Mouse (Mus musculus): ENCODE measurements around the gene Pik3cg. TPM values are rescaled to one million over a fixed set of nuclear protein-coding genes. Genes with fewer than 3 reads are reported as not detected.
A peak's percentile ranks its signal among the peaks of the same experiment; 100 is the strongest.

Gene Pik3cg
- polyA plus RNA-seq, 1 experiment from 2014 or later = 1.4 TPM

- Histone ChIP-seq H3K9ac (ENCODE audit: low read length) (no peak overlapping the region), H3K36me3 (ENCODE audit: control insufficient read depth, insufficient read depth, low read length) (no peaks in the 10 kb centered on the region), H3K9me3 (replicated peaks; ENCODE audit: control insufficient read depth, low read length) (no peaks in the 10 kb centered on the region), H3K27ac (ENCODE audit: low read depth, low read length) (no peak overlapping the region), H3K27me3 (replicated peaks; ENCODE audit: control insufficient read depth, insufficient read depth, low read length) (no peaks in the 10 kb centered on the region), H3K4me2 (ENCODE audit: low read length) (no peak overlapping the region), H3K4me3 (ENCODE audit: low read depth, low read length) (no peak overlapping the region), H3K4me1 (ENCODE audit: control insufficient read depth, insufficient read depth, low read length) (no peaks in the 10 kb centered on the region)
- DNase-seq (ENCODE audit: low spot score) (peak; percentile 90), ATAC-seq (peak; percentile 94)
- 5% methylated on average over 5 of the region's 5 CpGs for WGBS
Observed at GRCm38 (mm10) chr12:32144513-32144912, 63.9 kb downstream of the Pik3cg start.

GRCm38 (mm10) chr12:32143782-32144181, 64.7 kb downstream of the Pik3cg start:
- no peak for DNase-seq (ENCODE audit: low spot score)
- Histone ChIP-seq H3K27ac (ENCODE audit: low read depth, low read length) (no peak overlapping the region), H3K9me3 (replicated peaks; ENCODE audit: control insufficient read depth, low read length) (no peaks in the 10 kb centered on the region), H3K36me3 (ENCODE audit: control insufficient read depth, insufficient read depth, low read length) (no peaks in the 10 kb centered on the region), H3K4me1 (ENCODE audit: control insufficient read depth, insufficient read depth, low read length) (no peaks in the 10 kb centered on the region), H3K27me3 (replicated peaks; ENCODE audit: control insufficient read depth, insufficient read depth, low read length) (no peaks in the 10 kb centered on the region), H3K4me2 (ENCODE audit: low read length) (no peak overlapping the region), H3K4me3 (ENCODE audit: low read depth, low read length) (no peak overlapping the region), H3K9ac (ENCODE audit: low read length) (no peak overlapping the region)
- ATAC-seq = no peak
- 80% methylated on average over 5 of the region's 5 CpGs for WGBS

GRCm38 (mm10) chr12:32143151-32143550, 65.3 kb downstream of the Pik3cg start:
- ATAC-seq (no peak), DNase-seq (ENCODE audit: low spot score) (no peak)
- H3K27me3 ChIP-seq (replicated peaks; ENCODE audit: control insufficient read depth, insufficient read depth, low read length) = no peaks in the 10 kb centered on the region
- 72% methylated on average over 4 of the region's 4 CpGs for WGBS
- H3K4me2 ChIP-seq (ENCODE audit: low read length) = no peak overlapping the region
- H3K4me1 ChIP-seq (ENCODE audit: control insufficient read depth, insufficient read depth, low read length) = 0 out of 2 replicates have a peak, but pooled peaks cover 3% of the 10 kb centered on the region
- H3K36me3 ChIP-seq (ENCODE audit: control insufficient read depth, insufficient read depth, low read length) = no peaks in the 10 kb centered on the region
- H3K9me3 ChIP-seq (replicated peaks; ENCODE audit: control insufficient read depth, low read length) = no peaks in the 10 kb centered on the region
- H3K4me3 ChIP-seq (ENCODE audit: low read depth, low read length) = no peak overlapping the region
- H3K27ac ChIP-seq (ENCODE audit: low read depth, low read length) = no peak overlapping the region
- no peak overlapping the region for H3K9ac ChIP-seq (ENCODE audit: low read length)

- DNase-seq (ENCODE audit: low spot score) = no peak
- H3K4me2 ChIP-seq (ENCODE audit: low read length) = no peak overlapping the region
- H3K4me1 ChIP-seq (ENCODE audit: control insufficient read depth, insufficient read depth, low read length) = 0 out of 2 replicates have a peak, but pooled peaks cover 3% of the 10 kb centered on the region
- no peak overlapping the region for H3K9ac ChIP-seq (ENCODE audit: low read length)
- H3K27me3 ChIP-seq (replicated peaks; ENCODE audit: control insufficient read depth, insufficient read depth, low read length) = no peaks in the 10 kb centered on the region
- no peaks in the 10 kb centered on the region for H3K9me3 ChIP-seq (replicated peaks; ENCODE audit: control insufficient read depth, low read length)
- H3K36me3 ChIP-seq (ENCODE audit: control insufficient read depth, insufficient read depth, low read length) = no peaks in the 10 kb centered on the region
- H3K4me3 ChIP-seq (ENCODE audit: low read depth, low read length) = no peak overlapping the region
- H3K27ac ChIP-seq (ENCODE audit: low read depth, low read length) = no peak overlapping the region
- ATAC-seq = no peak
Observed at GRCm38 (mm10) chr12:32141766-32142165, 66.7 kb downstream of the Pik3cg start.

- Histone ChIP-seq H3K9me3 (replicated peaks; ENCODE audit: control insufficient read depth, low read length) (no peaks in the 10 kb centered on the region), H3K27ac (ENCODE audit: low read depth, low read length) (no peak overlapping the region), H3K4me2 (ENCODE audit: low read length) (no peak overlapping the region), H3K4me1 (ENCODE audit: control insufficient read depth, insufficient read depth, low read length) (0 out of 2 replicates have a peak, but pooled peaks cover 3% of the 10 kb centered on the region), H3K27me3 (replicated peaks; ENCODE audit: control insufficient read depth, insufficient read depth, low read length) (no peaks in the 10 kb centered on the region), H3K4me3 (ENCODE audit: low read depth, low read length) (no peak overlapping the region), H3K9ac (ENCODE audit: low read length) (no peak overlapping the region), H3K36me3 (ENCODE audit: control insufficient read depth, insufficient read depth, low read length) (no peaks in the 10 kb centered on the region)
- 87% methylated on average over 5 of the region's 5 CpGs for WGBS
- DNase-seq (ENCODE audit: low spot score) = no peak
- no peak for ATAC-seq
Observed at GRCm38 (mm10) chr12:32138831-32139230, 69.6 kb downstream of the Pik3cg start.

GRCm38 (mm10) chr12:32138362-32138761, 70.1 kb downstream of the Pik3cg start:
- Histone ChIP-seq H3K9ac (ENCODE audit: low read length) (no peak overlapping the region), H3K4me3 (ENCODE audit: low read depth, low read length) (no peak overlapping the region), H3K4me2 (ENCODE audit: low read length) (no peak overlapping the region), H3K27me3 (replicated peaks; ENCODE audit: control insufficient read depth, insufficient read depth, low read length) (no peaks in the 10 kb centered on the region), H3K27ac (ENCODE audit: low read depth, low read length) (no peak overlapping the region), H3K9me3 (replicated peaks; ENCODE audit: control insufficient read depth, low read length) (no peaks in the 10 kb centered on the region), H3K4me1 (ENCODE audit: control insufficient read depth, insufficient read depth, low read length) (0 out of 2 replicates have a peak, but pooled peaks cover 4% of the 10 kb centered on the region), H3K36me3 (ENCODE audit: control insufficient read depth, insufficient read depth, low read length) (no peaks in the 10 kb centered on the region)
- WGBS = 61% methylated on average over 9 of the region's 9 CpGs
- DNase-seq (ENCODE audit: low spot score) = no peak
- no peak; the same call in 1 of the 2 replicates for ATAC-seq

GRCm38 (mm10) chr12:32137542-32137941, 70.9 kb downstream of the Pik3cg start:
- no peak overlapping the region for H3K9ac ChIP-seq (ENCODE audit: low read length)
- H3K36me3 ChIP-seq (ENCODE audit: control insufficient read depth, insufficient read depth, low read length) = no peaks in the 10 kb centered on the region
- no peak overlapping the region for H3K27ac ChIP-seq (ENCODE audit: low read depth, low read length)
- no peaks in the 10 kb centered on the region for H3K27me3 ChIP-seq (replicated peaks; ENCODE audit: control insufficient read depth, insufficient read depth, low read length)
- H3K4me1 ChIP-seq (ENCODE audit: control insufficient read depth, insufficient read depth, low read length) = peaks cover 12% of the 10 kb centered on the region
- H3K9me3 ChIP-seq (replicated peaks; ENCODE audit: control insufficient read depth, low read length) = no peaks in the 10 kb centered on the region
- DNase-seq (ENCODE audit: low spot score) (no peak), ATAC-seq (no peak)
- no peak overlapping the region for H3K4me3 ChIP-seq (ENCODE audit: low read depth, low read length)
- 84% methylated on average over 2 of the region's 2 CpGs for WGBS
- no peak overlapping the region for H3K4me2 ChIP-seq (ENCODE audit: low read length)

- Histone ChIP-seq H3K9ac (ENCODE audit: low read length) (no peak overlapping the region; the same call in 1 of the 2 replicates), H3K36me3 (ENCODE audit: control insufficient read depth, insufficient read depth, low read length) (no peaks in the 10 kb centered on the region), H3K4me2 (ENCODE audit: low read length) (peak overlapping the region; percentile 5; the same call in 1 of the 2 replicates), H3K27ac (ENCODE audit: low read depth, low read length) (no peak overlapping the region), H3K4me1 (ENCODE audit: control insufficient read depth, insufficient read depth, low read length) (peaks cover 8% of the 10 kb centered on the region), H3K9me3 (replicated peaks; ENCODE audit: control insufficient read depth, low read length) (no peaks in the 10 kb centered on the region), H3K4me3 (ENCODE audit: low read depth, low read length) (no peak overlapping the region), H3K27me3 (replicated peaks; ENCODE audit: control insufficient read depth, insufficient read depth, low read length) (no peaks in the 10 kb centered on the region)
- WGBS = 28% methylated on average over 14 of the region's 14 CpGs
- ATAC-seq (no peak), DNase-seq (ENCODE audit: low spot score) (no peak)
Observed at GRCm38 (mm10) chr12:32127599-32128507, 80.6 kb downstream of the Pik3cg start.

- WGBS = 81% methylated on average over 2 of the region's 2 CpGs
- Histone ChIP-seq H3K9me3 (replicated peaks; ENCODE audit: control insufficient read depth, low read length) (no peaks in the 10 kb centered on the region), H3K27me3 (replicated peaks; ENCODE audit: control insufficient read depth, insufficient read depth, low read length) (no peaks in the 10 kb centered on the region), H3K4me2 (ENCODE audit: low read length) (no peak overlapping the region), H3K4me3 (ENCODE audit: low read depth, low read length) (no peak overlapping the region), H3K27ac (ENCODE audit: low read depth, low read length) (no peak overlapping the region), H3K36me3 (ENCODE audit: control insufficient read depth, insufficient read depth, low read length) (no peaks in the 10 kb centered on the region), H3K4me1 (ENCODE audit: control insufficient read depth, insufficient read depth, low read length) (peaks cover under 1% of the 10 kb centered on the region; the same call in 1 of the 2 replicates), H3K9ac (ENCODE audit: low read length) (no peak overlapping the region)
- no peak for ATAC-seq
- DNase-seq (ENCODE audit: low spot score) = no peak
Observed at GRCm38 (mm10) chr12:32127158-32127557, 81.3 kb downstream of the Pik3cg start.

Data from forebrain, embryonic 14.5 days (tissue).